In the genomic region with DNA sequence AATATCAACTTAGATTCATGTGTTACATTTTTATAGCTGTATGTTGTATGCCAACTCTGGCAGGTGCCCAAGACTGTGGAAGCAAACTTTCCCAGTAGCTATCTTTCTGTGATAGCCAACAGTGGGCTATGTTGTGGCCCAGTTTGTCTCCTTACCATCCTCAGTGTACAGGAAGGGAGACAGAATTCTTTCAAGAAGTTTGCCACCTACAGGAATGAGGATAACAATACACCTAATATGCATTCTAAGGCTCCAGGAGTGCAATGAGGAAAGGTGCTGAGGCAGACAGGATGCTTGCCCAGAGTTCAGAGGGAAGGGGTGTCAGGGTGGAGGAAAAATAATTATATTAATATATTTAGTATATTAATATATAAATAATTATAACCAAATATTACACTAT, we compare ENCODE assay signal across 14 mouse cellular contexts. TPM values are rescaled to one million over a fixed set of nuclear protein-coding genes. Genes with fewer than 3 reads are reported as not detected.
DNase-seq lines count a peak whose midpoint lies in the region; ATAC-seq and TF ChIP-seq lines count a peak whose summit lies in the region.
"Had no signal": no experiment of that assay in that cellular context is flagged by ENCODE, and none has a peak within 500 bp of the region (broad histone marks: within the 10 kb centered on the region; RNA-seq: fewer than 3 reads in every experiment).

No protein-coding gene starts in this region.

- H3K27ac ChIP-seq in heart, adult 2 months: no peak overlapping the region
- H3K27ac ChIP-seq: forebrain, embryonic 15.5 days; neural tube, embryonic 13.5 days; stomach, embryonic 15.5 days had no signal

- H3K4me3 ChIP-seq in heart, adult 2 months: no peak overlapping the region
- H3K4me3 ChIP-seq: forebrain, embryonic 15.5 days; neural tube, embryonic 13.5 days; stomach, embryonic 15.5 days had no signal

- H3K79me2 ChIP-seq in heart, adult 2 months (replicated peaks; ENCODE audit: control insufficient read depth, insufficient read depth, low read length): no peaks in the 10 kb centered on the region

- no peaks in the 10 kb centered on the region for H3K27me3 ChIP-seq in heart, adult 2 months (ENCODE audit: control insufficient read depth, insufficient read depth, low read length)
- H3K27me3 ChIP-seq: forebrain, embryonic 15.5 days; neural tube, embryonic 13.5 days; stomach, embryonic 15.5 days had no signal

- H3K4me1 ChIP-seq in heart, adult 2 months (ENCODE audit: control insufficient read depth, insufficient read depth, low read length): no peaks in the 10 kb centered on the region
- H3K4me1 ChIP-seq: forebrain, embryonic 15.5 days; neural tube, embryonic 13.5 days; stomach, embryonic 15.5 days had no signal

- no peaks in the 10 kb centered on the region for H3K36me3 ChIP-seq in heart, adult 2 months (ENCODE audit: control insufficient read depth, insufficient read depth, low read length)
- H3K36me3 ChIP-seq: forebrain, embryonic 15.5 days; neural tube, embryonic 13.5 days; stomach, embryonic 15.5 days had no signal

- TF ChIP-seq POLR2A in heart, adult 2 months (IDR thresholded peaks at IDR 0.05; ENCODE audit: insufficient read depth, low read depth, low read length): no peak

- ATAC-seq in granulocyte monocyte progenitor cell, adult 5-6 weeks (replicated peaks; ENCODE audit: poor library complexity, severe bottlenecking): no peak; the same call in 1 of the 2 replicates
- ATAC-seq: forebrain, embryonic 15.5 days had no signal

- TF ChIP-seq EP300 in heart, adult 2 months (IDR thresholded peaks at IDR 0.05; ENCODE audit: insufficient read depth, low read depth, low read length): no peak

- DNase-seq in heart, adult 2 months: no peak
- no peak for DNase-seq in heart, postnatal 14 days
- peak; percentile 13 for DNase-seq in retina, postnatal 1 day
- no peak for DNase-seq in retina, embryonic 14.5 days (ENCODE audit: low spot score)
- peak; percentile 32 for DNase-seq in NIH3T3 (ENCODE audit: low read depth)
- peak; percentile 43 for DNase-seq in naive thymus-derived CD4-positive, alpha-beta T cell, adult 2 months (ENCODE audit: low read depth)
- DNase-seq in cerebellum, postnatal 4 days (ENCODE audit: low spot score in 2 of 2): no peak
- DNase-seq: lung, adult 18-20 months had no signal

- H3K9ac ChIP-seq in heart, adult 2 months (ENCODE audit: low read depth, low read length): no peak overlapping the region
- H3K9ac ChIP-seq: forebrain, embryonic 15.5 days; neural tube, embryonic 13.5 days; stomach, embryonic 15.5 days had no signal

- intact Hi-C loops in heart, adult 2 months (cut with DNase I): no loop called here
- intact Hi-C loops in heart, postnatal 14 days (cut with DNase I): loop anchor here (2.0 kb wide), 1 partner anchor 92 kb away; no protein-coding TSS in a partner anchor

- TF ChIP-seq CTCF in heart, adult 2 months (IDR thresholded peaks at IDR 0.05): peak; percentile 48

RNA-seq across cellular contexts. Expression of a gene that starts 7.1 kb away (rescaled TPM):
- under 1 TPM in 1 of 2 experiments, not detected in 1; 0.44 TPM for total RNA-seq in heart, adult 2 months (2021)
- polyA plus RNA-seq in heart, adult 2 months (2012; rRNA removed): 0.47 and 1.8 TPM in 2 replicates
- under 1 TPM; 0.51 to 0.79 TPM for total RNA-seq in heart, postnatal 14 days (2021)
- total RNA-seq in granulocyte monocyte progenitor cell, adult 5-6 weeks (2014; fragmentation: Nextera tagmentation): 9.7 and 20.1 TPM in 2 replicates
- 2.7 and 4.2 TPM in 2 replicates for total RNA-seq in granulocyte monocyte progenitor cell, adult 5-6 weeks (2017)

RNA-seq across cellular contexts. Expression of a gene that starts 35.0 kb away (rescaled TPM):
- total RNA-seq in heart, adult 2 months (2021): under 1 TPM; 0.18 to 0.23 TPM
- polyA plus RNA-seq in heart, adult 2 months (2012; rRNA removed): 0.08 TPM in 1 of 2 replicates, not detected in the other
- total RNA-seq in heart, postnatal 14 days (2021): under 1 TPM; 0.24 to 0.50 TPM
- not detected in 2 replicates for total RNA-seq in granulocyte monocyte progenitor cell, adult 5-6 weeks (2014; fragmentation: Nextera tagmentation)
- not detected in 2 replicates for total RNA-seq in granulocyte monocyte progenitor cell, adult 5-6 weeks (2017)
- polyA plus RNA-seq: gonadal fat pad, adult 2 months; intestine, embryonic 14.5 days; neural tube, embryonic 13.5 days; stomach, embryonic 15.5 days had no signal

RNA-seq across cellular contexts. Expression of a gene that starts 41.3 kb away (rescaled TPM):
- 1 to 10 TPM; 4.4 to 4.8 TPM for total RNA-seq in heart, adult 2 months (2021)
- 2.5 and 3.3 TPM in 2 replicates for polyA plus RNA-seq in heart, adult 2 months (2012; rRNA removed)
- total RNA-seq in heart, postnatal 14 days (2021): 1 to 10 TPM; 4.2 to 4.3 TPM
- 2.7 and 6.0 TPM in 2 replicates for total RNA-seq in granulocyte monocyte progenitor cell, adult 5-6 weeks (2014; fragmentation: Nextera tagmentation)
- total RNA-seq in granulocyte monocyte progenitor cell, adult 5-6 weeks (2017): 5.0 and 7.5 TPM in 2 replicates

Comparison
In these comparisons a context has a peak if more than half of its experiments do, and no peak if none do; other contexts are left out.
1. DNase-seq: peak in retina, postnatal 1 day (single experiment), NIH3T3 (single experiment) and naive thymus-derived CD4-positive, alpha-beta T cell, adult 2 months (single experiment); none in heart, adult 2 months (0 of 2), heart, postnatal 14 days (0 of 2), retina, embryonic 14.5 days (single experiment) and cerebellum, postnatal 4 days (0 of 2).